Mouse (Mus musculus) thymus, postnatal 14 days (tissue): ENCODE results near the gene Rin1.
A peak's percentile ranks its signal among the peaks of the same experiment; 100 is the strongest.

ENCODE experiments used
- DNase-seq: peaks from one replicate; pipeline ENCODE4 v3.0.0; 2021

The Rin1 gene

GRCm38 (mm10) chr19:5045531-5045930 lies 4.8 kb upstream of the Rin1 start:
- no peak for DNase-seq

GRCm38 (mm10) chr19:5048138-5049056 lies 1.9 kb upstream of the Rin1 start:
- DNase-seq = no peak

DNA sequence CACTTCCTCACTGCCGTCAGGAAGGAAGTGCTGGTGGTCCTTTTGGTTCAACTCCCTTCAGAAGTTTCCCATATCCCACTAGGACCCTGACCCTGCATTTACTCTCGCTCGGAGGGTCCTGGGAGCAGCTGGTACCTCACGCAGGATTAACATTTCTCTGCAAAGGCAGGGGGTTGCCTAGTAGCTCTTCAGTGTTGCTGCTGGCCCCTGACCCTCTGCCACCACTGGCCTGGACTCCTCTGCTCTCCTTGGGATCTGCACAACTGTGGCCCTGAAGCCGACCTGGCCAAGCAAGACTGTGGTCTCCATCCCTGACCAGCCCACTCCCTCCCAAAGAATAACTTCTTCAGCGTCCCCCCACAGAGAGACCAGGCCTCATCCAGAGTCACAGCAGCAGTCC lies 956 bp upstream of the Rin1 start:
- DNase-seq = no peak

DNA sequence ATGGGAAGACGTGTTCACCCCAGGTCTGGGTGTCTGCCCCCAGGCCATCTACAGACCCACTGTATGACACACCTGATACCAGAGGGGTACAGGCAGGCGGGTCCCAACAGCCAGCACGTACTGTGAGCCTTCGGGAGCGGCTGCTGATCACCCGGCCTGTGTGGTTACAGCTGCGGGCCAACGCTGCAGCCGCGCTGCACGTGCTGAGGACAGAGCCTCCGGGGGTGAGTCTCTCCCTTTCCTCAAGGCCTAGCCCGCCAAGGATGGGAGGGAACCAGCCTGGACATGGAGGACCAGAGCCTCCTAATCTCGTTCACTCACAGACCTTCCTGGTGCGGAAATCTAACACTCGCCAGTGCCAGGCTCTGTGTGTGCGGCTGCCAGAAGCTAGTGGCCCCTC lies 750 bp downstream of the Rin1 start:
- no peak for DNase-seq

DNA sequence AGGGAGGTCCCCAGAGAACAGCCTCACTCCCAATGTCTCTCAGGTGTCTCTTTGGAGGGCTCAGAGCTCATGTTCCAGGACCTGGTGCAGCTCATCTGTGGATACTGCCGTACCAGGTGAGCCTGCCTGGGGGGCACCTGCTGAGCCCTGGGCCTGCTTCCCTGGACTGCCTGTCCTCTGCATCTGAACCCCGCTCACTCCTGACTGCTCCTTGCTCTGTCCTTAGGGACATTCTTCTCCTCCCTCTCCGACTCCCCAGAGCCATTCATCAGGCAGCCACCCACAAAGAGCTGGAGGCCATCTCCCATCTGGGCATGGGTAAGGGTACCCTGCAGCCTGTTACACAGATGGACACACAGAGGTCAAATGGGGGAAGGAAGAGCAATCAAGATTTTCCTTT lies 1.2 kb downstream of the Rin1 start:
- DNase-seq = no peak

DNA sequence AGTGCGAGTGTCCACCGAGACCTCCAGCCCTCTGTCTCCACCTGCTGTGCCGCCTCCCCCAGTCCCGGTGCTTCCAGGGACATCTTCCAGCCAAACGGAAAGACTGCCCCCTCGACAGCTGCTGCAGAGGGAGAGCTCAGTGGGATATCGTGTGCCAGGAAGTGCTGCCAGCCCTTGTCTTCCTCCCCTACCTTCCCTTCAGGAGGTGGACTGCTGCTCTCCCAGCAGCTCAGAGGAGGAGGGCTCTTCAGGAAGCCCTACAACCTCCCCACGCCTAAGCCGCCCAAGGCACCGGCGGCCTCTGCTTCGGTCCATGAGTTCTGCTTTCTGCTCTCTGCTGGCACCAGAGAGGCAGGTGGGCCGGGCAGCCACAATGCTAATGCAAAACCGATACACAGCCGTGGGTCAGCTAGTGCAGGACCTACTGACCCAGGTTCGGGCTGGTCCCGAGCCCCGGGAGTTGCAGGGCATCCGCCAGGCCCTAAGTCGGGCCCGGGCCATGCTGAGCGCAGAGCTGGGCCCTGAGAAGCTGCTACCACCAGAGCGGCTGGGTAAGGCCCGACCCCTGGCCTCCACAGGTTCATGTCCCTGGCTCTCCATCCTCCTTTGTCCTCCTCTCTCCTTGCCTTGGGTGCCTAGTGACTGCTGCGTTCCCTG lies 2.0 kb downstream of the Rin1 start:
- no peak for DNase-seq

DNA sequence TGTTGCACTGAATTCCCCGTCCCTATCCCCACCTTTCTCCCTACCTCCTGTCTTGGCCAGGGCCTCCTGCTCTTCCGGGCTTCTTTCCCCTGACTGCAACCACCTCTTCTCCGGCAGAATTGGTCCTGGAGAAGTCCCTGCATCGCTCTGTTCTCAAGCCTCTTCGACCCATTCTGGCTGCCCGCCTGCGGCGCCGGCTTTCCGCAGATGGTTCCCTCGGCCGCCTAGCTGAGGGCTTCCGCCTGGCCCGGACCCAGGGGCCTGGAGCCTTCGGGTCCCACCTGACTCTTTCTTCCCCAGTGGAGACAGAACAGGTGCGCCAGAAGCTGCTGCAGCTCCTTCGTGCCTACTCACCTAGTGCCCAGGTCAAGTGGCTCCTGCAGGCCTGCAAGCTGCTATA lies 2.6 kb downstream of the Rin1 start:
- DNase-seq = no peak

- DNase-seq = peak; percentile 62
These were observed 3.6 kb downstream of the Rin1 start for GRCm38 (mm10) chr19:5053909-5054308.

- peak; percentile 52 for DNase-seq
These were observed 6.0 kb downstream of the Rin1 start for GRCm38 (mm10) chr19:5056251-5056650.

DNA sequence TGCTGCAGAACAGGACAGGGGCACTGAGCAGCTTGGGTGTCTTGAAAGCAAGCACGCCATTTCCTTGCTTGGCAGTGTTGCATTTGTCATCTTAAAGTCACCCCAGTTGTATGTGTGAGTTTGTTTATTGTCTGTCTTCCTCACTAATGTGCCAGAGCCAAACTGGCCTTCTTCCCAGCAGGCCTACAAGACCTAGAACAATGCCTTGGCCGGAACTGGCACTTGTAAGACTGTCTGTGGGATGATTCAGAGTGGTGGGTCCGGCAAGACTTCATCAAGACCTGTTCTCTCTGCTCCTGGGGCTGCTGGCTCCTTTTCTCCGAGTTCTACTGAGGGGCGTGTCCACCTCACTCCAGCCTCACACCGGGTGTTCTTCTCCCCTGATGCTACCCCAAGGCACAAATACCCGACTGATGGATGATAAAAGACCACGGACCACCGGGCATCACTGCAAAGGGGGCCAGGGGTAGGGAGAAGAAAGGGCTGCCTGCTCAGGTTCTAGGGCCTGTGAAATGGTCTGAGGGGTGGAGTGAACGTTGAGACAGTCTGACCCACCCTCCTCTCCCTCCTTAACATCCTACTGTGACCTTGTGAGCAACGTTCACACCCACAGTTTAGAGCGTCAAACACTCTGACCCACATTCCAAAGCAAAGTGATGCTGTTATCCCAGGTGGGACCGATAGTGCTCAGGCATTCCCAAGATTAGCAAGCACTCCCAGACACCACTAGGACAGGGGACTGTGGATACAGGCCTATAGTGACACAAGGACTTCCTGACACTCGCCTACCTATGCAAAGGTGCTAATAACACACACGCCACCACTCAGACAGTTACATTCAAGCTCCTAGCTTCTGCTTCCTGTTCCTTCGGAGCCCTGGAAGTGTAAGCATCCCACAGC lies 7.8 kb downstream of the Rin1 start:
- no peak for DNase-seq

DNA sequence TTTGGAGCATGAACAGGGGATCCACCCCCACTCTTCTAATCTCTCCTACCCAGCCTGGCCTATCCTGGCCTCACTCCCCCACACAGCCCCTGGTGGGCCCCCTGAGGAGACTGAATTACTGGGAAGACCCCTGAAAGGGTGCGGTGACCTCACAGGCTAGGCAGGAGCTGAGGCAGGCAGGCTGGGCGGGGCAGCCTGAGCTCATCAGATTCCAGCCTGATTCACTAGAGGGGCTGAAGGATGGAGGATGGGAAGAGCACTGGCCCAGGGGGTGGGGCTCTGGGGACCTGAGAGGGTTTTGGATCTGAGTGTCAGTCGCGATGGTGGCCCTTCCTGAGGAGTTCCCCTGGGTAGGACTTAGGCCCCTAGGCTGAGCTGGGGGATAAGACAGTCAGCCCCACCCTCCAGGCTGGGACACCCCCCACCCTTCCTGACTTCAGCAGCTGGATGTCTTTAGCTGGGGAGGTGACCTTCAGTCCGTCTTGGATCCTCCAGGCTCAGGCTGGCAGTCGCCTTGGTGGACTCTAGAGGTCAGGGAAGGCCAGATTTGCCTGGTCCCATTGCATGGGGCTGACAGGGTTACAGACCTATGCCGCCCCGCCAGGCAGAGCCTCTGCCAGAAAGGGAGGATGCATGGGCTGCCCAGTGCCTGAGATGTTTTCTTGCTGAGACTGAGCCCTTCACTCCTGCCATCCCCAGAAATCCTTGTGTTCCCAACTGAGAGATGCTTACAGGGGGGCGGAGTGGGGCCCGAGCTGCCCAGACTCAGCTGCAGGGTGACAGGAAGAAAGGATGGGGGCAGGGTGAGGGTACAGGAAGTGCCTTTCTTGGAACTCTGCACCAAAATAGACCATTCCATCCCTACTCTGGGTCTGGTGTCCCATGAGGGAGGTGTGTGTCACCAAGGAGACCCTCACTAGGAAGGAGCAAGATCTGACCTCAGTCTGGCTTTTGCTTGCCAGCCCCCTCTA lies 8.8 kb downstream of the Rin1 start:
- no peak for DNase-seq

DNA sequence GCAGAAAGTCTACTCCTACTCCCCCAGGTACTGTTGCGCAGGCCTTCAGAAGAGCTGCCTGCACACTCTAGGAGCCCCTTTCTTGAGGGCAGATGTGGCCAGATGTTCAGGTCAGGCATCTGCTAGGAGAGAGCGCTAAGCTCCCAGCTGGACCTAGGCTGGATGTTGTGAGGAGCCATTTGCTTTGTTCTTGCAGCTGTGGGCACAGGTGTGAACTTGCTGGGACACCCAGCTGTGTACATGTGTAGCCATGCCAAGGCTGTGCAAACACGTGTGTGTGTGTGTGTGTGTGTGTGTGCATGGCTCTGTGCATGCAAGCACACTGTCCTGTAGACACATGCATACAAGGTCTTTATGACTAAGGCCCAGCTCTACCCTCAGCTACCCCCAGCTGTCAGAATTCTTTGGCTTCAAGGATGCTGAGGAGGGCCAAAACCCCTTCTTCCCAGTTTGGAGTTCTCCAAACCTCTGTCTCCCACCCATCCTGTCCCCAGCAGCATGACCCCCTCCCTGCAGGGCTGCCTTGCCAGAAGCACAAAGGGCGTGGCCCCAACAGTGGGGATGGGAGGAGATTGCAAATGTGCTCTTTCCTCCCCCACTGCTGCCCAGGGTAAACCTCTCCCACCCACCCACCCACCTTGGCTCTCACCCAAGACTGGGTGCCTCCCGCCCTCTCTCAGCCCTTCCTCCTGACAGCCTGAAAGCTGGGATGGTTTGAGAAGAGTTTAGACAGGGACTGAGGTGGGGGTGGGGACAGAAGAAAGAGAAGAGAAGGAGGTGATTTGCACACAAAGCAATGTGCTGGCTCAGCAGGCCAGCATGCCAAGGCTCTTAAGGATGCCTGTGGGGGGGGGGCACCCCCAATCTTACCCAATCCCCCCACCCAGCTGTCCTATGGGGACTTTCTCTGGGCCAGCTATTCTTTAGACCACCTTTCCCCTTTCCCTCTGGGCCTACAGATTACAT lies 10.4 kb downstream of the Rin1 start:
- DNase-seq = no peak

DNA sequence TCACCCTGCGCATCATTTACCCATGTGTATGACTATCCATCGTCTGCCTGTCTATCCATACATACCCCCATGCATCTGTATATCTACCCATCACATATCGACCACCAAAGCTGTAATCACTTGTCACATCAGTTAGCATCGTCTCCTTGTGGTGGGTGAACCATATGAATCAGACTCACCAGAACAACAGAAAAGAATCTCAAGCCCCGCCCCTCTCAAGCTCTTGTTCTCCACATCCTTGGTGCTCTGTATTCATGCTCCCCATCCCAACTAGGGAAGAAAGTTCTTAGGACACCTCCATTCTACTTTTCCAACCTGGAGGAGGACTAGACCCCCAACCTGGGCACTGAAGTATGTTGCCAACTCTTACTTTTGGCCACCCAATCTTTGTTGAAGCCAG lies 11.8 kb downstream of the Rin1 start:
- no peak for DNase-seq

DNA sequence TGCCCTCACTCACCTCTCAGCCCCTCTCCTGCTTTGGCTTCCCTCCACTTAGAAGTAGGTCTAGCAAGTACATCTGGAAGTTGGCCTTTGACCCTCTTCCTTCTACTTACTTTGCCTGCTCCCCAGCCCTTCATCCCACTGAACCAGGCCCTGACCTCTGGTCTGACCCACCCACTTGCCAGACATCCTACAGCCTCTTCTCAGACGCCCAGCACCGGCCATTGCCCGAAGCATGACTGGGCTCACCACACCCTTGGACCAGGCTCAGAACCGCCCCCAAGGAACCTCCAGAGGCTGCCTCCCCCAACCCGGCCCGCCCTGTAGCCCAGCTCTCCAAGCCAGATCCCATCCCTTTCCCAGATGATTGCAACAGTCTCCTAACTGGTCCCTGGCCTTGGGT lies 12.2 kb downstream of the Rin1 start:
- no peak for DNase-seq

GRCm38 (mm10) chr19:5065104-5065503 lies 14.8 kb downstream of the Rin1 start:
- DNase-seq = no peak

GRCm38 (mm10) chr19:5067040-5067799 lies 16.9 kb downstream of the Rin1 start:
- DNase-seq = no peak

- no peak for DNase-seq
These were observed 17.7 kb downstream of the Rin1 start, which contains the start of gene Cd248 for GRCm38 (mm10) chr19:5067867-5068569. Gene Cd248 (plus strand): TSS chr19:5068078.

DNA sequence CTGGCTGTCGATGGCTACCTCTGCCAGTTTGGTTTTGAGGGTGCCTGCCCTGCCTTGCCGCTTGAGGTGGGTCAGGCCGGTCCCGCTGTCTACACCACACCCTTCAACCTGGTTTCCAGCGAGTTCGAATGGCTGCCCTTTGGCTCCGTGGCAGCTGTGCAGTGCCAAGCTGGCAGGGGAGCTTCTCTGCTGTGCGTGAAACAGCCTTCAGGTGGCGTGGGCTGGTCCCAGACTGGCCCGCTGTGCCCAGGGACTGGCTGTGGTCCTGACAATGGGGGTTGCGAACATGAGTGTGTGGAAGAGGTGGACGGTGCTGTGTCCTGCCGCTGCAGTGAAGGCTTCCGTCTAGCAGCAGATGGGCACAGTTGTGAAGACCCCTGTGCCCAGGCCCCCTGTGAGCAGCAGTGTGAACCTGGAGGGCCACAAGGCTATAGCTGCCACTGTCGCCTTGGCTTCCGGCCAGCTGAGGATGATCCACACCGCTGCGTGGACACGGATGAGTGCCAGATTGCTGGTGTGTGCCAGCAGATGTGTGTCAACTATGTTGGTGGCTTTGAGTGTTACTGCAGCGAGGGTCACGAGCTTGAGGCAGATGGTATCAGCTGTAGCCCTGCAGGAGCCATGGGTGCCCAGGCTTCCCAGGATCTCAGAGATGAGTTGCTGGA lies 18.4 kb downstream of the Rin1 start:
- DNase-seq = no peak

DNA sequence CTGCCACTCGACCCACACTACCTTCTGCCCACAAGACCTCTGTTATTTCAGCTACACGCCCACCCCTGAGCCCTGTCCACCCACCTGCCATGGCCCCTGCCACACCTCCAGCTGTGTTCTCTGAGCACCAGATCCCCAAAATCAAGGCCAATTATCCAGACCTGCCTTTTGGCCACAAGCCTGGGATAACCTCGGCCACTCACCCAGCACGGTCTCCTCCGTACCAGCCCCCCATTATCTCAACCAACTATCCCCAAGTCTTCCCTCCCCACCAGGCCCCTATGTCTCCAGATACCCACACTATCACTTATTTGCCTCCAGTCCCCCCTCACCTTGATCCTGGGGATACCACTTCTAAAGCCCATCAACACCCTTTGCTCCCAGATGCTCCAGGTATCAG lies 19.2 kb downstream of the Rin1 start:
- DNase-seq = no peak
